Mouse (Mus musculus): ENCODE measurements around the gene Nckap5. TPM values are rescaled to one million over a fixed set of nuclear protein-coding genes. Genes with fewer than 3 reads are reported as not detected.

The Nckap5 gene
- polyA plus RNA-seq, 1 experiment from 2014 or later = 16.6 TPM

DNA sequence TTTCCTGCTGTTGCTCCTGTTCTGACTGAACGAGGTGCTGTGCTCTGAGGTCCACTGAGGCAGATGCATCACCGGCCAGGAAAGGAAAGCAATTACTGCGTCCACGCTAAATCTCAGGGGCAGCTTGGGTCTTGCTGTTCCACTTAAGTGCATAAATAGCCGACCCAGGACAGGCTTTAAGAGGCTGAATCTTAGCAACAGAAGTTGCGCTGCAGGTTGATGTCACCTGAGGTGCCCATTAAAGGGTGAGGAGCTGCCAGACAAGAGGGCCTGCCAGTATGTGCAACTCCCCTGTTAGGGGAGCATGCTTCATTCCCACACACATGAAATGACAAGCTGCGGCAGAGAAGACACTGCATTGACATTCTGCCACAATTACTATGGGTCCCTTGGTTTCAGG is 282.6 kb downstream of the Nckap5 start:
- Histone ChIP-seq H3K9me3 (replicated peaks; ENCODE audit: control insufficient read depth, low read length) (no peaks in the 10 kb centered on the region), H3K27me3 (replicated peaks; ENCODE audit: control insufficient read depth, insufficient read depth, low read length) (no peaks in the 10 kb centered on the region), H3K4me3 (ENCODE audit: low read depth, low read length) (no peak overlapping the region), H3K4me1 (ENCODE audit: control insufficient read depth, insufficient read depth, low read length) (no peaks in the 10 kb centered on the region), H3K36me3 (ENCODE audit: control insufficient read depth, insufficient read depth, low read length) (no peaks in the 10 kb centered on the region), H3K4me2 (ENCODE audit: low read length) (no peak overlapping the region), H3K27ac (ENCODE audit: low read depth, low read length) (no peak overlapping the region), H3K9ac (ENCODE audit: low read length) (no peak overlapping the region)
- no peak for DNase-seq (ENCODE audit: low spot score)
- ATAC-seq = no peak
- 85% methylated on average over 7 of the region's 7 CpGs for WGBS

DNA sequence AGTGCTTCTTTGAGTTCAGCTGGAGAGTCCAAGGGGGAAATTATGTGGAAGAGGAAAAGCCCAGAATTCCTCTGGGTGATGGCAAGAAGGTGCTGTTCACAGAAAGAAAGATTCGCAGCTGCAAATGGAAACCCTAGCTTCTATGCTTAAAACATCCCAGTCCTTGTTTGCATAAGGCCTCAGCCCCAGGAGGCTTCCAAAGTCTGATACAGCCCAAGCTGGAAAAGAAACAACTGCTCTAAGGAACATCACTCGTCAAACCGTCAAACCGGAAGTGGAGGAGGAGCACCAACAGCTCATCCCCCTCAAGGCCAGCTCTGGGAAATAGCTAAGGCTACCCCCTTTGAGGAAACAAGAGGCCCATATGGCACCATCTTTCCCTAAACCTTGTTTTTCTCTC is 286.1 kb downstream of the Nckap5 start:
- H3K36me3 ChIP-seq (ENCODE audit: control insufficient read depth, insufficient read depth, low read length) = no peaks in the 10 kb centered on the region
- no peaks in the 10 kb centered on the region for H3K4me1 ChIP-seq (ENCODE audit: control insufficient read depth, insufficient read depth, low read length)
- no peaks in the 10 kb centered on the region for H3K9me3 ChIP-seq (replicated peaks; ENCODE audit: control insufficient read depth, low read length)
- H3K9ac ChIP-seq (ENCODE audit: low read length) = no peak overlapping the region
- H3K4me2 ChIP-seq (ENCODE audit: low read length) = no peak overlapping the region
- ATAC-seq (no peak), DNase-seq (ENCODE audit: low spot score) (no peak)
- no peak overlapping the region for H3K4me3 ChIP-seq (ENCODE audit: low read depth, low read length)
- WGBS = 79% methylated on average over 4 of the region's 4 CpGs
- no peaks in the 10 kb centered on the region for H3K27me3 ChIP-seq (replicated peaks; ENCODE audit: control insufficient read depth, insufficient read depth, low read length)
- H3K27ac ChIP-seq (ENCODE audit: low read depth, low read length) = no peak overlapping the region

DNA sequence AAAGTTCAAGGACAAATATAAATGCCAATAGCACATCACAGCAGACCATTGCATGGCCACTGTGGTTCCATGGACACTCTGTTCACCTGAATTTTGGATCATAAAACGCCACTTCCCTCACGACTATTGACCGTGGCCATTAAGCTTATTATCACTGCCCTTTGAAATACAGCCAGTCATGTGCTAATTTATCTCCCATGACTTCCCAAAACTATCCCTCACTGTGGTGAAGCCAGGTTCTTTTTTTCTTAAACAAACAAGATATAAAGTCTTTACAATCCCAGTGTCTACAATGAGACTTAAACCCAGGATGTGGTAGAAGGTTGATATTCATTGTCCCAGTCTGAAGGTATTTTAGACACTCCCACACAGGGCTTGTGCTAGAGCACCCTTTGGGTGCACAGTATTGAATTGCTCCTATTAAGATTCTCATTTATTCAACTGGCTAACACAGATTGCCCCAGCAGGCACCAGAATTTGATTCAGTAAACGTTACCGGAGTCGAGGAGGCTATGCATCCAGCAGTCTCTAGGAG is 293.3 kb downstream of the Nckap5 start:
- no peaks in the 10 kb centered on the region for H3K27me3 ChIP-seq (replicated peaks; ENCODE audit: control insufficient read depth, insufficient read depth, low read length)
- no peak for DNase-seq (ENCODE audit: low spot score)
- WGBS = 89% methylated on average over 6 of the region's 6 CpGs
- H3K4me2 ChIP-seq (ENCODE audit: low read length) = no peak overlapping the region
- H3K36me3 ChIP-seq (ENCODE audit: control insufficient read depth, insufficient read depth, low read length) = no peaks in the 10 kb centered on the region
- no peak for ATAC-seq
- no peak overlapping the region for H3K4me3 ChIP-seq (ENCODE audit: low read depth, low read length)
- no peaks in the 10 kb centered on the region for H3K4me1 ChIP-seq (ENCODE audit: control insufficient read depth, insufficient read depth, low read length)
- H3K9me3 ChIP-seq (replicated peaks; ENCODE audit: control insufficient read depth, low read length) = no peaks in the 10 kb centered on the region
- no peak overlapping the region for H3K9ac ChIP-seq (ENCODE audit: low read length)
- H3K27ac ChIP-seq (ENCODE audit: low read depth, low read length) = no peak overlapping the region

DNA sequence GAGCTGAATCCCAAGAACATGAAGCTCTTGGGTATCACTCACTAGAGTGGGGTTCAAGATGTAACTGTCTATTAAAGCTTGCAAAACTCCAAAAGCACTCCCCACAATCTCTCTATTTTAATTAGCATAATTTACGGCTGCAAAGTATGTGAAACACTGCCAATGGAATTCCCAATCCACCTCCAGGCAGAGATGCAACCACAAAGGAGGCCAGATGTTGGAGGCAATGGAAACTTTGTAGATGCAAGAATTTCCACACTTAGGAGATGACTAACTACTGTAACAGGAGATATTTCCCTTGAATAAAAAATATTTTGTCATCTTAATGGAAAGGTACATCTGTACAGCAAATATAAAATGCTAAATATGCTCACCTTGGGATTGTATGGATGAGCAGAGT is 295.1 kb downstream of the Nckap5 start:
- Histone ChIP-seq H3K9ac (ENCODE audit: low read length) (no peak overlapping the region), H3K27me3 (replicated peaks; ENCODE audit: control insufficient read depth, insufficient read depth, low read length) (no peaks in the 10 kb centered on the region), H3K4me1 (ENCODE audit: control insufficient read depth, insufficient read depth, low read length) (no peaks in the 10 kb centered on the region), H3K36me3 (ENCODE audit: control insufficient read depth, insufficient read depth, low read length) (no peaks in the 10 kb centered on the region), H3K9me3 (replicated peaks; ENCODE audit: control insufficient read depth, low read length) (no peaks in the 10 kb centered on the region), H3K4me2 (ENCODE audit: low read length) (no peak overlapping the region), H3K4me3 (ENCODE audit: low read depth, low read length) (no peak overlapping the region), H3K27ac (ENCODE audit: low read depth, low read length) (no peak overlapping the region)
- DNase-seq (ENCODE audit: low spot score) (no peak), ATAC-seq (no peak)
- 63% methylated on average over 1 of the region's 1 CpGs for WGBS

DNA sequence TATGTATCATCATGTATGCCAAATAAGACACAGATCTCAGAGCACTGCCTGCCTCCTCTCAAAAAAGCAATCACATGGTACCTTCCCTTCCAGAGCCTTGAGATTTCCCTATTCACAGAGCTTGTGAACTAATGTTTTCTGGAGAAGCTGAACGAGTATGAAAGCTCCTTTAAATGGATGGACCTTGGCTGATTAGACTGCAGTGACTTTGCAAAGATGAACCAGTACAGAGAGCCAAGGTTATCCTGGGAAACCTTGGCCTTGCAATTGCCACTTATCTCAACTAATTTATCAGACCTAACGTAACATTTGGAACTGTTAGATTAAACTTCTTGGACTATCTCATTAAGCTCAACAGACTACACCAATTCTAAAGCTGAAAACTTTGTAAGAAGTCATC is 296.6 kb downstream of the Nckap5 start:
- ATAC-seq (no peak), DNase-seq (ENCODE audit: low spot score) (no peak)
- H3K4me1 ChIP-seq (ENCODE audit: control insufficient read depth, insufficient read depth, low read length) = no peaks in the 10 kb centered on the region
- no peak overlapping the region for H3K27ac ChIP-seq (ENCODE audit: low read depth, low read length)
- no peaks in the 10 kb centered on the region for H3K27me3 ChIP-seq (replicated peaks; ENCODE audit: control insufficient read depth, insufficient read depth, low read length)
- no peaks in the 10 kb centered on the region for H3K36me3 ChIP-seq (ENCODE audit: control insufficient read depth, insufficient read depth, low read length)
- H3K9ac ChIP-seq (ENCODE audit: low read length) = no peak overlapping the region
- H3K4me2 ChIP-seq (ENCODE audit: low read length) = no peak overlapping the region
- H3K9me3 ChIP-seq (replicated peaks; ENCODE audit: control insufficient read depth, low read length) = no peaks in the 10 kb centered on the region
- WGBS = 77% methylated on average over 2 of the region's 2 CpGs
- no peak overlapping the region for H3K4me3 ChIP-seq (ENCODE audit: low read depth, low read length)

DNA sequence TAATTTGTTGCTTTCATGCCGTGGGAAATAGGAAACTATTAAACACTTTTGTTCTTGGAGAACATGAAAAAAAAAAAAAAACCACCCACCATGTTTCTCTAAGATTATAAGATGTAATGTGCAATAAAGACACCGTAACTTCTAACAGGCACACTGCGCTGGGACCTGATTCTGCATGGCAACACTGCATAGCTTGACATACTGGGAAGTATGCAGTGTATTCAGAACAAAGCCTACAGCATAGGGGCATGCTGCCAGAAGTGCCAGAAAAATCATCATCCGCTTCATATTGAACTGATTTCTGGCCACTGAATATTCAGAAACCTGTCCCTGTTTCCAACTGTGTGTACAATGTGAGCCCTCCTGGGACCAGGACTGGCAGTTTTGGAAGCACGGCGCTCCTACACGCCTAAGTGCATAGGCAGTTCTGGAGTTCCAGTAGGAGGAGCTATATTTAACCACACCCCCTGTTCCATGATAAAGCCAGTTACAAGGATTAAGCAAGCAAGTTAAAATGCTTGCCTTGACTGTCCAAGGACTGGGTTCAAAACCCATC is 302.5 kb downstream of the Nckap5 start:
- Histone ChIP-seq H3K4me2 (ENCODE audit: low read length) (no peak overlapping the region), H3K36me3 (ENCODE audit: control insufficient read depth, insufficient read depth, low read length) (no peaks in the 10 kb centered on the region), H3K27me3 (replicated peaks; ENCODE audit: control insufficient read depth, insufficient read depth, low read length) (no peaks in the 10 kb centered on the region), H3K4me1 (ENCODE audit: control insufficient read depth, insufficient read depth, low read length) (no peaks in the 10 kb centered on the region), H3K9me3 (replicated peaks; ENCODE audit: control insufficient read depth, low read length) (no peaks in the 10 kb centered on the region), H3K27ac (ENCODE audit: low read depth, low read length) (no peak overlapping the region), H3K4me3 (ENCODE audit: low read depth, low read length) (no peak overlapping the region), H3K9ac (ENCODE audit: low read length) (no peak overlapping the region)
- WGBS = 90% methylated on average over 7 of the region's 7 CpGs
- no peak for ATAC-seq
- DNase-seq (ENCODE audit: low spot score) = no peak

DNA sequence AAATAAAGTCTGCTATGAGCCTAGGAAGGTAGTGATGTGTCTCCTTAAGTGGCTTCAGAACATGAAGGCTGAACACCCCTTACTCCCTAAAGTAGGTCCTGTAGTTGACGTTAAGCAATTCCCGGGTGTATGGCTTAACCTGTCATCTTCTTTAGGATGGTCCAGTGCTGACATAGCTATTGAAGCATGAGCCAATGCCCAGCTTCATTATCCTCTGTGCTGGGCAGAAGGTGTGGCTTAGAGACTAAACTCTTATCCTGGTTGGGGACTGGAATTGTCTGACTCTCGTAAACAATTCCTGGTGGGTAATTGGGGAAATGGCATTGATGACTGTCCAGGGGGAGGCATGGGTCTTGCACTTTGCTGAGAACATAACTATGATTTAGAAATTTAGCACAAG is 312.5 kb downstream of the Nckap5 start:
- ATAC-seq (no peak), DNase-seq (ENCODE audit: low spot score) (no peak)
- no peaks in the 10 kb centered on the region for H3K36me3 ChIP-seq (ENCODE audit: control insufficient read depth, insufficient read depth, low read length)
- no peaks in the 10 kb centered on the region for H3K9me3 ChIP-seq (replicated peaks; ENCODE audit: control insufficient read depth, low read length)
- H3K9ac ChIP-seq (ENCODE audit: low read length) = no peak overlapping the region
- H3K4me3 ChIP-seq (ENCODE audit: low read depth, low read length) = no peak overlapping the region
- no peak overlapping the region for H3K27ac ChIP-seq (ENCODE audit: low read depth, low read length)
- no peaks in the 10 kb centered on the region for H3K27me3 ChIP-seq (replicated peaks; ENCODE audit: control insufficient read depth, insufficient read depth, low read length)
- no peaks in the 10 kb centered on the region for H3K4me1 ChIP-seq (ENCODE audit: control insufficient read depth, insufficient read depth, low read length)
- no peak overlapping the region for H3K4me2 ChIP-seq (ENCODE audit: low read length)
- WGBS = 75% methylated on average over 3 of the region's 3 CpGs

DNA sequence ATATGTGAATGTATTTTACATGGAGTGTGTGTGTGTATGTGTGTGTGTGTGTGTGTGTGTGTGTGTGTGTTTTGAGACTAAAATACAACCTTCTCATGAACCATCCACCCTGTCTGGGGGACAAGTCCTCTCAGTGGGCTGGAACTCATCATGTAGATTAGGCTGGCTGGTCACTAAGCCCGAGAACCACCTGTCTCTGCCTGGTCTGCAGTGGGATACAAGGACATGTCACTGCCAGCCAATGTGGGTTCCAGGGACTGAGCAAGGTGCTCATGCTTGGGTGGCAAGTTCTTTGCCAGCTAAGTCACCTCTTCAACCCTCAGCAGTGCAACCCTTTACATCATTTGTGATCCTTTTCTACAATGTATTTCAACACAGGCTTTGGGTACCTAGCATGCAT is 313.2 kb downstream of the Nckap5 start:
- Histone ChIP-seq H3K27ac (ENCODE audit: low read depth, low read length) (no peak overlapping the region), H3K4me2 (ENCODE audit: low read length) (no peak overlapping the region), H3K4me3 (ENCODE audit: low read depth, low read length) (no peak overlapping the region), H3K9me3 (replicated peaks; ENCODE audit: control insufficient read depth, low read length) (no peaks in the 10 kb centered on the region), H3K4me1 (ENCODE audit: control insufficient read depth, insufficient read depth, low read length) (no peaks in the 10 kb centered on the region), H3K9ac (ENCODE audit: low read length) (no peak overlapping the region), H3K36me3 (ENCODE audit: control insufficient read depth, insufficient read depth, low read length) (no peaks in the 10 kb centered on the region), H3K27me3 (replicated peaks; ENCODE audit: control insufficient read depth, insufficient read depth, low read length) (no peaks in the 10 kb centered on the region)
- DNase-seq (ENCODE audit: low spot score) (no peak), ATAC-seq (no peak)
- WGBS = 85% methylated on average over 1 of the region's 1 CpGs

DNA sequence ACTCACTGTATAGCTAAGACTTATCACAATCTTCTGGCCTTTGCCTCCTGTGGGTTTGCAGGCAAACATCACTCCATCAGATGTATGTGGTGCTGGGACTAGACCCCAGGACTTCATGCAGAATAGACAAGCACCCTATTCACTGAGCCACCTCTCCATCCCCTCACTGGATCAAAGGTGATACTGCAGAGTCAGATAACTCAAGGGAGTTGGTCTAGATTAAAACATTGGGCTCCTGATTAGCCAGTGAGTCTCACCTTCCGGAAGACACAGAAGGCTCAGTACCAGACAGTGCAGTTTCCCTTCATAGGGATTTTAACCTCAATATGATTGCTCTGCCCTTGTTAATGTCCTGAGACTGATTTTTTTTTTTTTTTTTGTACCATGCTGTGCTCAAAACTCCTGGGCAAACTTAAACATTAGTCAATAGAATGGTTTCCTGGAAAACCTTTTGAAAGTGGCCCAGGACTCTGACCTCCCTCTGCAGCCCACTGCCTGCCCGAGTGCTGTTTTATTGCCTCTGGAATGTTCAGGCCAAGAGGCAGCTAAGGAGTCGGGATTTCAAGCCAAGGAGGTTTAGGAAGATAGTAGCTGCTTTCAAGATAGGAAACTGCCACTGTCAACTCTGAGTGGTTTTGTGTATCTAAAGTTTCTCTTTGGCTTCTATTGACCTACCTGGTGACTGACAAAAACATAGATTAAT is 315.4 kb downstream of the Nckap5 start:
- no peak overlapping the region for H3K4me2 ChIP-seq (ENCODE audit: low read length)
- no peak overlapping the region for H3K4me3 ChIP-seq (ENCODE audit: low read depth, low read length)
- H3K9me3 ChIP-seq (replicated peaks; ENCODE audit: control insufficient read depth, low read length) = no peaks in the 10 kb centered on the region
- H3K9ac ChIP-seq (ENCODE audit: low read length) = no peak overlapping the region
- H3K27ac ChIP-seq (ENCODE audit: low read depth, low read length) = no peak overlapping the region
- ATAC-seq = no peak
- no peaks in the 10 kb centered on the region for H3K36me3 ChIP-seq (ENCODE audit: control insufficient read depth, insufficient read depth, low read length)
- no peaks in the 10 kb centered on the region for H3K4me1 ChIP-seq (ENCODE audit: control insufficient read depth, insufficient read depth, low read length)
- DNase-seq (ENCODE audit: low spot score) = no peak
- 74% methylated on average over 3 of the region's 3 CpGs for WGBS
- no peaks in the 10 kb centered on the region for H3K27me3 ChIP-seq (replicated peaks; ENCODE audit: control insufficient read depth, insufficient read depth, low read length)

Measured in forebrain, embryonic 14.5 days (tissue).